Mouse (Mus musculus) cerebellum, adult 2 months (tissue): ENCODE data around the gene Nod1.

Experiments
- CTCF ChIP-seq: fragments of 200-500 bp; IDR thresholded peaks from 2 replicates; pipeline ENCODE4 v1.5.1; 2011; ENCODE audit warnings: low read depth, mild to moderate bottlenecking, control low read depth, low read length, moderate library complexity, borderline replicate concordance; ENCODE audit not compliant: insufficient read depth
- POLR2A ChIP-seq: fragments of 200-500 bp; IDR thresholded peaks from 2 replicates; pipeline ENCODE4 v1.6.1; 2011; ENCODE audit warnings: low read length, control low read depth, borderline replicate concordance; ENCODE audit not compliant: insufficient read depth

DNA sequence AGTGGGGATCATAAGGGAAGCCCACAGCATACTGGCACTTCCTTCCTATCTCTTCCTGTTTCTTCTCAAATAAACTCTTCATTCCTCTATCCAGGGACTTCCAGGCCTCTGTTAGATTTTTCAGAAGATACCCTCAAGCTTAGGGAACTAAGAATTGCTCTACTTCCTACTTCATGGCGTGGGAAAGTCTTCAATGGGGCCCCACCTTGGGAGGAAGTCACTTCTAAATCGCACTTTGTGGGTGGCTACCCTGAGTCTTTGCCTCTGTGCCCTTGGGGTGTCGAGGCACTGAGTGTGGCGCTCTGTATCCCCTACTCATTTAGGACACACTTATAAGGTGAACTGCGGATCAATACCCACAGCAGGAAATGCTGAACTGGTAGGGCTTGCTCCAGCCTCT is 23.7 kb downstream of the Nod1 start:
- TF ChIP-seq CTCF, result no peak
- TF ChIP-seq POLR2A, result no peak
